Mouse (Mus musculus): ENCODE results near the gene Heatr4. TPM values are rescaled to one million over a fixed set of nuclear protein-coding genes. Genes with fewer than 3 reads are reported as not detected.

Heatr4 gene
- polyA plus RNA-seq, 1 experiment = not detected

GRCm38 (mm10) chr12:83929186-83929804, 55.4 kb downstream of the Heatr4 start:
- no peak overlapping the region for H3K4me3 ChIP-seq (replicated peaks; ENCODE audit: control insufficient read depth, low read depth, low read length)
- H3K27ac ChIP-seq (ENCODE audit: control insufficient read depth, insufficient read depth, low read depth, low read length, poor library complexity) = peak overlapping the region; percentile 64; the same call in 1 of the 2 replicates
- peaks cover 2% of the 10 kb centered on the region for H3K4me1 ChIP-seq (ENCODE audit: control insufficient read depth, insufficient read depth, low read length)
- WGBS = 0% methylated on average over 2 of the region's 2 CpGs
- TF ChIP-seq POLR2A (IDR thresholded peaks at IDR 0.05; ENCODE audit: borderline replicate concordance, control insufficient read depth, low read depth, low read length) = no peak
- no peak for TF ChIP-seq CTCF (IDR thresholded peaks at IDR 0.05; ENCODE audit: control insufficient read depth, insufficient read depth, low read length)

DNA sequence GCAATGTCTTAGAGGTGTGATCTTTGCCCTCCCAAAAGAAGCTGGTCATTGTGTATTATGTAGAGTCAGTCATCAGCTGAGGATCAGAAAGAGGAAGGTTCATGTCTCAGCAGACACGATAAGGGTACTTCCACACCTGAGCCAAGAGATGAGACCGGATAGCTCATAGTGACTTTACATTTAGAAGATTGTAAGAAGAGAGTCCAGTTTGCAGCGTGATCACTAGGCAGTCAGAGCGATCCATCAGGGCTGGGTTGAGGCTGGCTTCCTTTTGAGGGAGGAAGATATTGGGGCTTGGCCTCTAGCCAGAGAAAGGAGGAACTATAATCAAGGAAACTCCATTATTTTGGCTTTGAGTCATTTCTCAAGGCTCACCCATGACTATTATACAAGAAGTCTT, 56.9 kb downstream of the Heatr4 start:
- H3K4me1 ChIP-seq (ENCODE audit: control insufficient read depth, insufficient read depth, low read length) = peaks cover 2% of the 10 kb centered on the region
- H3K4me3 ChIP-seq (replicated peaks; ENCODE audit: control insufficient read depth, low read depth, low read length) = no peak overlapping the region
- TF ChIP-seq CTCF (IDR thresholded peaks at IDR 0.05; ENCODE audit: control insufficient read depth, insufficient read depth, low read length) (no peak), POLR2A (IDR thresholded peaks at IDR 0.05; ENCODE audit: borderline replicate concordance, control insufficient read depth, low read depth, low read length) (no peak)
- H3K27ac ChIP-seq (ENCODE audit: control insufficient read depth, insufficient read depth, low read depth, low read length, poor library complexity) = peak overlapping the region; percentile 62; the same call in 1 of the 2 replicates
- 13% methylated on average over 4 of the region's 4 CpGs for WGBS

DNA sequence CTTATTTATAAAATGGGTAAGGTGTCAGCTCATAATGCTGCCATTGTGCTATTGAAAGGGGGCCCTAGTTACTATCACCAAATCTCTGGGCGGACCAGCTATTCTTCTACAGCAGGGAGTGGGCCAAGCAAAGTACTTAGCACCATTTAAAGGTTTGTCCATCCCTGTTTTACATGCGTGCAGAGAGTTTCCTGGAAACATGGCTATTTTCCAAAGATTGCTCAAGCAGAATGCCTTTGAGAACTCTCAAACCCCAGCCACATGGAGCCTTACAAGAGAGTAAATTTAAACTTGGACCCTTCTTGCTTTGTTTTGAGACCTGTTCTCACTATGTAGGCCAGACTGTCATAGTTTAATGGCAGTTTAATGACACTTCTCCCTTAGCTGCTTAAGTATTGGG, 58.6 kb downstream of the Heatr4 start:
- Histone ChIP-seq H3K4me3 (replicated peaks; ENCODE audit: control insufficient read depth, low read depth, low read length) (no peak overlapping the region), H3K27ac (ENCODE audit: control insufficient read depth, insufficient read depth, low read depth, low read length, poor library complexity) (no peak overlapping the region), H3K4me1 (ENCODE audit: control insufficient read depth, insufficient read depth, low read length) (peaks cover 2% of the 10 kb centered on the region)
- 76% methylated on average over 2 of the region's 2 CpGs for WGBS
- TF ChIP-seq CTCF (IDR thresholded peaks at IDR 0.05; ENCODE audit: control insufficient read depth, insufficient read depth, low read length) (no peak), POLR2A (IDR thresholded peaks at IDR 0.05; ENCODE audit: borderline replicate concordance, control insufficient read depth, low read depth, low read length) (no peak)

- WGBS = 86% methylated on average over 7 of the region's 7 CpGs
- H3K4me3 ChIP-seq (replicated peaks; ENCODE audit: control insufficient read depth, low read depth, low read length) = no peak overlapping the region
- H3K4me1 ChIP-seq (ENCODE audit: control insufficient read depth, insufficient read depth, low read length) = peaks cover 2% of the 10 kb centered on the region
- H3K27ac ChIP-seq (ENCODE audit: control insufficient read depth, insufficient read depth, low read depth, low read length, poor library complexity) = no peak overlapping the region; the same call in 1 of the 2 replicates
- TF ChIP-seq CTCF (IDR thresholded peaks at IDR 0.05; ENCODE audit: control insufficient read depth, insufficient read depth, low read length) (no peak), POLR2A (IDR thresholded peaks at IDR 0.05; ENCODE audit: borderline replicate concordance, control insufficient read depth, low read depth, low read length) (no peak)
Measured at GRCm38 (mm10) chr12:83925160-83925703, 59.4 kb downstream of the Heatr4 start.

DNA sequence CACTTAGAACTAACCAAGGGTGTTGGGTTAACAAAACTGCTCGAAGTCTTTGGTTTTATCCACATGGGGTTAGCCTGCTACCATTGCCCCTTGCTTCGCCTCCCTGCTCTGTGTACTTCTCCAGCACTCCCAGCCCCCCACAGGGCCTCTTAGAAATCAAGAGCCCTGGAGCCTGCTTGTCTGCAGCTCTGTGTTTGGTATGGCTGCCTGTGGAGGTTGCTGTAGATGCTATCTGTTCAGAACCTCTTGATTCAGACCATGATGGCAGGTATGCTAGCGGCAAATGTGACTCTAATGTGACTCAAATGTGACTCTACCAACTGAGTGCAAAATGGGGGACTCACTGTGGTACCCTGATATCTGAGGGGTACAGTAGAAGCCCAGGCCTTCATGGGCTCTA, 60.3 kb downstream of the Heatr4 start:
- 88% methylated on average over 3 of the region's 3 CpGs for WGBS
- Histone ChIP-seq H3K4me1 (ENCODE audit: control insufficient read depth, insufficient read depth, low read length) (peaks cover 2% of the 10 kb centered on the region), H3K27ac (ENCODE audit: control insufficient read depth, insufficient read depth, low read depth, low read length, poor library complexity) (no peak overlapping the region), H3K4me3 (replicated peaks; ENCODE audit: control insufficient read depth, low read depth, low read length) (no peak overlapping the region)
- TF ChIP-seq CTCF (IDR thresholded peaks at IDR 0.05; ENCODE audit: control insufficient read depth, insufficient read depth, low read length) = no peak
- no peak for TF ChIP-seq POLR2A (IDR thresholded peaks at IDR 0.05; ENCODE audit: borderline replicate concordance, control insufficient read depth, low read depth, low read length)

DNA sequence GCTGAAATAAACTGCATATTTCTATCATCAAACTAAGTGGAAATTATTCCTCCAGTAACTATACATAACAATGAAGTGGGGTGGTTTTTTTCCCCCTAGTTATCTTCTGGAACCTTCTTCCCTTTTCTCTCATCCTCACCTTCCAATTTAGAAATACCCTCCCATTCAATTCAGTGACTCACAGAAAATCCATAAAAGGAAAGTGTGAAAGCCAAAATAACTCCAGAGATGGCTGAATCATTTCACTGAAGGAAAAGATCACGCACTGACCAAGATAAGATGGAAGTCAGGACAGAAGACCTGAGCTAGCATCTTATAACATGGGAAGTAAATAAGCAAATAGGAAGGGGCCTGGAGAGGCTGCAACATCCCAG, 61.2 kb downstream of the Heatr4 start:
- WGBS = 82% methylated on average over 1 of the region's 1 CpGs
- no peaks in the 10 kb centered on the region; the same call in 1 of the 2 replicates for H3K4me1 ChIP-seq (ENCODE audit: control insufficient read depth, insufficient read depth, low read length)
- H3K27ac ChIP-seq (ENCODE audit: control insufficient read depth, insufficient read depth, low read depth, low read length, poor library complexity) = no peak overlapping the region
- TF ChIP-seq POLR2A (IDR thresholded peaks at IDR 0.05; ENCODE audit: borderline replicate concordance, control insufficient read depth, low read depth, low read length) (no peak), CTCF (IDR thresholded peaks at IDR 0.05; ENCODE audit: control insufficient read depth, insufficient read depth, low read length) (no peak)
- no peak overlapping the region for H3K4me3 ChIP-seq (replicated peaks; ENCODE audit: control insufficient read depth, low read depth, low read length)

- WGBS = 63% methylated on average over 8 of the region's 8 CpGs
- H3K4me3 ChIP-seq (replicated peaks; ENCODE audit: control insufficient read depth, low read depth, low read length) = no peak overlapping the region
- H3K4me1 ChIP-seq (ENCODE audit: control insufficient read depth, insufficient read depth, low read length) = no peaks in the 10 kb centered on the region; the same call in 1 of the 2 replicates
- no peak overlapping the region for H3K27ac ChIP-seq (ENCODE audit: control insufficient read depth, insufficient read depth, low read depth, low read length, poor library complexity)
- no peak for TF ChIP-seq CTCF (IDR thresholded peaks at IDR 0.05; ENCODE audit: control insufficient read depth, insufficient read depth, low read length)
- no peak for TF ChIP-seq POLR2A (IDR thresholded peaks at IDR 0.05; ENCODE audit: borderline replicate concordance, control insufficient read depth, low read depth, low read length)
Measured at GRCm38 (mm10) chr12:83922724-83923485, 61.7 kb downstream of the Heatr4 start.
